Mouse (Mus musculus) cerebellum, adult 2 months (tissue): ENCODE measurements around the gene Rreb1.
A peak's percentile ranks its signal among the peaks of the same experiment; 100 is the strongest.

Source experiments
- CTCF ChIP-seq: fragments of 200-500 bp; IDR thresholded peaks from 2 replicates; pipeline ENCODE4 v1.5.1; 2011; ENCODE audit warnings: low read depth, mild to moderate bottlenecking, control low read depth, low read length, moderate library complexity, borderline replicate concordance; ENCODE audit not compliant: insufficient read depth
- POLR2A ChIP-seq: fragments of 200-500 bp; IDR thresholded peaks from 2 replicates; pipeline ENCODE4 v1.6.1; 2011; ENCODE audit warnings: low read length, control low read depth, borderline replicate concordance; ENCODE audit not compliant: insufficient read depth

DNA sequence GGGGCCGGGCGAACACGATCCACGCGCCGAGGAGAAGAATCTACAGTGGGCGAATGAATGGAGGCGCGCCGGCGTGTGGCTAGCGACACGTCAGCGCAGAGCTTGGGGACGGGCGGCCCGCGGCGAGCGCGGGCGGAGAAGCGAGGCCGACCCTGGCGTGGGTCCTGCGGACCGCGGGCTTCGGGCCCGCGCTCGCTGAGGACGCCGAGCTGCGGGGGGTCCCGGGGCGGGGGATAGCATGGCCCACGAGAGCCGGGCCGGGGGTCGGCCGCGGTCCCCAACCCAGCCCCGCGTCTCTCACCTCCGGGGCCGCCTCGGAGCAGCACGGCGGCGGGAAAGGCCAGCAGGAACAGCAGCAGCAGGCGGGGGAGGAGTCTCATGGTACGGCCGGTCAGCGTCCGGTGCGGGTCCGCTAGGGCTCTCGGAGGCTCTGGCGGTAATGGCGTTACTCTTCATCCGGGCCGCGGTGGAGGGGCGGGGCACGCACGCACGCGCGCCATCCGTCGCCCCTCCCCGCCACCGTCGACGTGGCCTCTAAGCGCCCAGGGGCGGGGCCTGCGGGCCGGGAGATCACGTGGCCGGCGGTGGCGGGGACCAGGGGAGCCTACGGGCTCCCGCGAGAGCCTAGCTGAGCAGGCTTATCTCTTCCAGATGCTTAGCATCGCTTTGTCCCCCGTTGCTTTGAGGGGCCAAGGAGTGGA, 215.7 kb downstream of the Rreb1 start, which contains the start of gene Ssr1:
- TF ChIP-seq CTCF, result no peak
- TF ChIP-seq POLR2A, result peak; percentile 83; the same call in 1 of the 2 replicates
